Mouse (Mus musculus): ENCODE measurements around the gene Rmnd1.
A peak's percentile ranks its signal among the peaks of the same experiment; 100 is the strongest.
"Not testable (repeated sequence)": the region's sequence is repeated elsewhere in the genome, so short reads cannot be mapped to it uniquely, and the experiment has no call there.

Gene Rmnd1

DNA sequence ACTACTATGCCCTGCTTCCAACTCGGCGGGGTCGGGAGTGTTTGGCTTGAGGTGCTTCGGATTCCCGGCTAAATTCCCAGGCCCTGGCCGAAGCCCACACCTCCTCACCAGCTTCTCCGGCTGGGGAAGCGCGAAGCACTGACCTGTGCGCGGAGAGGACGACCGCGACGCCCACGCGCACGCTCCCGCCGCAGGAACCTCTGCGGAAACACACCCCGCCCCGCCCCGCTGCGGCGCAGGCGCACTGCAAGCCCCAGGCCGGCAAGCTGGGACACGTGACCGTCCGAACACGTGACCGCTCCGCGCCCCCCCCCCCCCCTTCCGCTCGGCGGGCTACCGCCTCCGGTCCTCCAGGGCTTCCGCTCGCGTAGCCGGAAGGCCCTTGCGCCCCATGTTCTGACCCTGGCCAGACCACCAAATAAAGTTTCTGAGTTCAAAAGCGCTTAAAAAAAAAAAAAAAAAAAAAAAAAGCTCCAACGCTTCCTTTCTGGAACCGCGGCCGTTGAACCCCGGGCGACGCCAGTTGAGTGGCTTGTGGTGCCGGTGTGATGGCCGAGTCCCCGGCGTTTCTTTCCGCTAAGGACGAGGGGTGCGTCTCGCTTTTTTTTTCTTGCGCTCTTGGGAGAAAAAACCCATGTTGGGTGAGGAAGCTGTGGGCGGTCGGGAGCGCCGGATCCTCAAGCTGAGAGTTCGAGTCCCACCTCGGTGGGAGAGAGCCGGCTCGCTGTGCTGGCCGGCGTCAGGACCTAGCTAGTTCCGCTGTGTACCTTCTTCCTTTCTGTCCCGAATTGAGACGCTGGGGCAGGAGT is at the start of gene Rmnd1, which contains the start of gene Armt1:
Gene Rmnd1, minus strand, starts transcription at position 266 of the 809 bp plus-strand sequence.
Gene Armt1, plus strand, starts transcription at position 345 of the 809 bp plus-strand sequence.
- peak; percentile 92 for DNase-seq (ENCODE audit: low read depth, low spot score)

DNA sequence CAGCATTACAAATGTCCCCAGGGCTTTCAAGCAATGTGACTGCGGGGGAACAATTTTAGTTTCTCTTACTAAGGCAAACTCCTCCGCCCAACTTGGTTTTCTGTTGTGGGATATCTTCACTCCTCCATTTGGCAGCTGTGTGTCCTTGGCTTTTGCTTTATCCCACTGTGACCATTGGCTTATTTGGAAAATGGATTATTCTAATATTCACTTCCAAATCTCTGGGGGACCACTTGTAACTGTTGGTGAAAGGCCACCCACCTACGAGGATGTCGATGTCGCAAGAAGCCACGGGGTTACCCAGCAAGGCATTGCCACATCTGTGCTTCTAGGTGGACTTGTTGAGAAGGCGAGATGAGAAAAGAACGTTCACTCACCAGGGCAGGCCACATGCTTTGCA is 49.5 kb upstream of the Rmnd1 start:
- DNase-seq (ENCODE audit: low read depth, low spot score) = no peak

DNA sequence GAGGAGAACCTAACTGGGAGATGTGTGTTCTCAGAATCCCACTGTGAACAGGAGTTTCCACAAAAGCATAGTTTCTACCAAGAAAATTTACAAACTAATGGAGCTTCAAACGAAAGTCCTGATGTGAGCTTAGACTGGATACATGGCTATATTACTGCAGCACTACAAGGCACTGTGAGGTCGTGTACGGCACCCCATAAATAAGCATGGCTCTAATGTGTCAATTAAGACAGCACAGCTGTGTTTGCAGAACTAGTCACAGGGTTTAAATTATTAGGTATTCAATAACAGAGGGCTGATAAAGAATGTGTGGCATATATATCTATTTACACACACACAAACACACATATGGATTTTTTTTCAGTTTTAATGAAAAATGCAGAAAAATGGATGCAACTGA is 48.7 kb upstream of the Rmnd1 start:
- no peak for DNase-seq (ENCODE audit: low read depth, low spot score)

DNA sequence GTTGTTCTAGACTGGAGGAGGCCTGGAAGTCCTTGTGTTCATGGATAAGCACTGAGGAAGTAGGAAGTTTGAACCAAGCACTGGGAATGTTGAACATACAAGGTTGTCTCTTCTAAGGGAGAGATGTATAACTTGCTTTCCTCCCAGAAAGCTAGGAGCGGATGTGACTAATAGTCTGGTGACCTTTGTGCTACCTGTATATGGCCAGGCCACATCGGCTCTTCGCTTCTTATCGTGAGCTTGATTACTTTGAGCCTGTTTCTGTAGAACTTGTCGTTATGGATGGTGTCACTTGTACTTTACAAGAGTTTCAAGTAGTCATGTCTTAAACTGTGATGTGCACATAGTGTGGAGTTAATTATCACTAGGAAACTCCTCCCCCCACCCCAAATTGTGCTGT is 44.4 kb upstream of the Rmnd1 start:
- DNase-seq (ENCODE audit: low read depth, low spot score) = no peak

DNA sequence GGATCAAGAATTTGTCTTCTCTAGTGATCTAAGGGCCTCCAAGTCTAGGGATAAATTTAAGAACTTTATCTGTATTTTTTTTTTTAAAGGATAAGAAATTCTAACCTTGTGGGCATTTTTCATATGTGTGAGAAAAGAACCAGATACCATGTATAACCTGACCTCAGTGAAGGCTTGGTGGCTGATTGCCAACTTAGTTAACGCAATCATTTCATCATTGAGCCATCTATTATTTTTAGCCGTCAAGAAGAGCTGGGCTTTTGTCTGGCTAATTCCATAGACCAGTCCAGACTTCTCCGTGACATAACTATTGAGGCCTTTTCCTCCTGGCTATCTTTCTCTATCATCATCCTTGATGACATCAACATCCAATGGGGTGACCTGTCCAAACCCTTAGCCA is 43.2 kb upstream of the Rmnd1 start:
- no peak for DNase-seq (ENCODE audit: low read depth, low spot score)

DNA sequence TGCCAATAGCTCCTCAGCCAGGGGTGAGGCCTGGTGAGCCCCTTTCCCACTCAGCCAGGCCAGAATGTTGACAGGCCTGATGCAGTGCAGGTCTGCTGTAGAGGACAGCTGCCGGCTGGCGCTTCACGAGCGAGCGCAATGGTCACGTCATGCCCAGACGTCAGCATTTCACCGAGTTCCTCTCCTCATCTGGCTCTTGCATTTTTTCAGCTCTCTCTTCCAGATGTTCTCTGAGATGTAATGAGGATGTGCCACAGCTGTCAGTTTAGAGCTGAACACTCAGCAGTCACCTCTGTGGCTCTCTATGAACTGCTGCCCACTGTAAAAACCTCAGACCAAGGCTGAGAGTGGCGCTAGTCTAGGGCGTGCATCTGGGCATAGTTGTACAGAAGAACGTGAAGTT is 41.4 kb upstream of the Rmnd1 start:
- no peak for DNase-seq (ENCODE audit: low read depth, low spot score)

DNA sequence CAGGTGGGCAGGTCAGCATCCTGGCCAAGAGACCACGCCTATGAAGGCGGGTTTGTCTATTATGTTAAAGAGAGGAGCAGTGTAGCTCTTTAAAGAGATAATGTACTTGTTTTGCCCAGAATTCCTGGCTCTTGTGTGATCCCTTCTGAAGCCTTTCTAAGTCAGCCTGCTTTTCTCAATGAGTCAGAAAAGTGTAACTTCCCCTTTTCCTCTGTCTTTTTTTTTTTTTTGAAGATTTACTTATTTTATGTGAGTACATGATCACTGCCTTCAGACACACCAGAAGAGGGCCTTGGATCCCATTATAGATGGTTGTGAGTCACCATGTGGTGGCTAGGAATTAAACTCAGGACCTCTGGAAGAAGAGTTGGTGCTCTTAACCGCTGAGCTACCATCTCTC is 37.2 kb upstream of the Rmnd1 start:
- DNase-seq (ENCODE audit: low read depth, low spot score) = no peak

DNA sequence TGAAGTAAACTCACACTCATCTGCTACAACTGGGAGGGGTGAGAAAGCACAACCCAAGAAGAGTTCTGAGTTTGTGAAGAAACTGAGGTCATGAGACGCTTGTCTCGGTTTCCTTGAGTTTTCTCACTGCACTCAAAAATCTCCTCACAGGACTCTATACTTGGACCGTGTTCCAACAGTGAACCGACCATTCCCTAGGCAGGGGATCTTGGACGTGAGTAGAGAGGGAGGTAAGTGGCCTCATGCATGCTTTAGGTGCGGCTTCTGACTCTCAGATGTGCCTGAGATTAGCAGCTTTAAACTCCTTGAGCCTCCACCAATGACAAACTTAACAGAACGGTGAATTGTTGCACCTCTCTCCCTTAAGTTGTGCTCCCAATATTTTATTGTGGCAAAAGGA is 33.6 kb upstream of the Rmnd1 start:
- DNase-seq (ENCODE audit: low read depth, low spot score) = no peak

DNA sequence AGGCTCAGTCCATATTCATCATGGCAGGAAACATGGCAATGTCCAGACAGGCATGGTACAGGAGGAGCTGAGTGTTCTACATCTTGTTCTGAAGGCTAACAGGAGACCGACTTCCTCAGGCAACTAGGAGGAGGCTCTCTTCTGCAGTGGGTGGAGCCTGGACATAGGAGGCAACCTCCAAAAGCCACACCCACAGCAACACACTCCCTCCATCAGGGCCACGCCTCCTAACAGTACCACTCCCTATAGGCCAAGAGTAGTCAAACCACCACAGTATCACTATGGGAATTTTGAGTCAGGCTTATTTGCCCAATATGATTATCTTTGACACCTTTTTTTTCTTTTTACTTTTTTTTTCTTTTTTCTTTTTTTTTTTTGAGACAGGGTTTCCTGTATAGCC is 28.0 kb upstream of the Rmnd1 start:
- no peak for DNase-seq (ENCODE audit: low read depth, low spot score)

DNA sequence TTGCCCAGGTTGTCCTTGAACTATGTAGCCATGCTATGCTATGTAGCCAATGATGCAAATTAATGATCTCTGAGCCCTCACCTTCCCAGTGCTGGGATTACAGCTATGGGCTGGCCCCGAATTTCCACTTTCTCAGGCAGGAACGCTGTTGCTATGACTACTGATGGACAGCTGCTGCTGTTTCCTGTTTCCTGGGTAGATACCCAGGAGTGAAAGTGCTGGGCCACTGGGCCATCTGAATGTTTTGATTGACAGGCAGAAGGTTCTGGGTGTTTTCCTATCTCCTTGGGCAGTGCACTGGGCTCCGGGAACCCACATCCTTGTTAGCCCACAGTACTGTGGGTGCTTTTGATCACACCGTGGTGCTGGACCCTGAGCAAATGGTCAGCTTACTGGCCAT is 24.2 kb upstream of the Rmnd1 start:
- no peak for DNase-seq (ENCODE audit: low read depth, low spot score)

DNA sequence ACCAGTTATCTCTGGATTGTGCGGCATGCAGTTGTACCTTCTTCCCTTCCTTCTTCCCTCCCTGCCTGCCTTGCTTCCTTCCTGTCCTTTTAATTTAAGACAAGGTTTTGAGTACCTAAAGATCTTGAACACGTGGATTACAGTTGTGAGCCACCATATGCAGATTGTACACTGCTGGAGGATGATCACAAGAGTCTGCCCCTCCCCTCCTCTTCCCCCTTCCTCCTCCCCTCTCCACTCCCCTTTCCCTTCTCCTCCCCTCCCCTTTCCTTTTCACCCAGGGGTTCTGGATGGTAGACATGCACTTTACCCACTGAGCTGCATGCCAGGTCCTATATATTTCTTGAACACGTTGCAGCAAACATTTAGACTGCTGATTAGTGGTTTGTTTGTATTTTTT is 3.2 kb upstream of the Rmnd1 start:
- no peak for DNase-seq (ENCODE audit: low read depth, low spot score)

DNA sequence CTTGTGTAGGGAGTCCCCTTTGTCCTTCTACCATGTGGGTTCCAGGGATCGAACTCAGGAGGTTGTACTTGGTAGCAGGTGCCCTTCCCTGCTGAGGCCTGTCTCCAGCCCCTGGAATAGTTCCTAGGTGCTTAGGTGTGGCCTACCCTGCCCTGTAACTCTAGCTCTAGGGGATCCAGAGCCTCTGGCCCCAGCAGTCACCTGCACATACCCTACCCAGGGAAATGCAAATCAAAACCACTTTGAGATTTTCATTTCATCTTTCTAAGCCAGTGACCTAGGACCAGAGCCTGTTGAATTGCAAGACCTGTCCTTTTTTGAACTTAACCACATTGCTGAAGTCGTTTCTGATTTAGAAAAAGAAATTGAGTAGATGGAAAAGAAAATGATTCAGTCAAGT is 1.7 kb upstream of the Rmnd1 start:
- not testable (repeated sequence) for DNase-seq (ENCODE audit: low read depth, low spot score)

DNA sequence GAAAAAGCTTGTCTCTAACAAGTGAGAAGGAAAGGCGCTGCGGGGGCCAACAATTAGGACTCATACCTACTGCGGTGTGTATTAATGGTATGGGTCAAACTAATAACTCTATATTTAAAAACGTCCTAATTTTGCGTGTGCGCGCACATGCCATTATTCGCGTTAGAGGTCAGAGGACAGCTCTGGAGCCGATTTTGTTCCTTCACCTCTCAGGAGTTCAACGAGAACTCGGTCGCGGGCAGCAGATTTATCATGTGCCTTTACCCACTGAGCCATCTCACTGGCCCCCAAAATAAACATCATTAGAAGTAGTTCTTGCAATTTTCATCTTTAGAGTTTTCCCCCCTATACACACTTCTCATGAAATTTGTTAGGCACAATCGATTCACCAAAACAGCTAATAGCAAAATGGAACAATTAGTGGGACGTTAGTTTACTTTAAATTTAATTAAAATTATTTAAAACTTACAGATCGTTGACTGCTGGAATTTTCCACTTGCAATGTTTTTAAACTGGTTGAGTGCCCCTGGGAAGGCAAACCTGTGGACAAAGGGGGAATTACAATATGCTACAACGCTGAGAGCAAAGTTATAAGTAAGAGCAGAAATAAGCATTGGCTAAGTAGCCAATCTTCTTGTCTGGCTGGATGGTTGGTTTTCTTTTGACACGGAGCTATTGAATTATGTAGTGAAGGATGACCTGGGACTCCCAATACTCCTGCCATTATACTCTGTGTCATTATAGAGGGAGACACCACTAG is 988 bp upstream of the Rmnd1 start:
- DNase-seq (ENCODE audit: low read depth, low spot score) = peak; percentile 5

DNA sequence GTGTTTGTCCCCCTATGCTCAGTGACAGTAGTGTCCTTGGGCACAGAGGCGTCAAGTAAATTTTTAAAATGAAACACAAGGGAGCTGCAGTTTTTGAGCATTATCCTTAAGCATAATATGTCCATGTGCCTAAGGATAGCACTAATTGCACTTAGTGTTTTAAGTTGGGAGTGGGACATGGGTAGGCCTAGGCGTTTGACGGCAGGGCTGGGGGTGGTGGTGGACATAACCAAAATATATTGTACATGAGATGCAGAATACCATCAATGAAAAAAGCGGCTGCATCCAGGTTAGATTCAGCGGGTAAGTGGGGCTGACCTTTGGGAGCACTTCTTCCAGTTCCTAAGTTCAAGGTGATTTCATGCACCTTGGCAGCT is 454 bp downstream of the Rmnd1 start:
- no peak for DNase-seq (ENCODE audit: low read depth, low spot score)

DNA sequence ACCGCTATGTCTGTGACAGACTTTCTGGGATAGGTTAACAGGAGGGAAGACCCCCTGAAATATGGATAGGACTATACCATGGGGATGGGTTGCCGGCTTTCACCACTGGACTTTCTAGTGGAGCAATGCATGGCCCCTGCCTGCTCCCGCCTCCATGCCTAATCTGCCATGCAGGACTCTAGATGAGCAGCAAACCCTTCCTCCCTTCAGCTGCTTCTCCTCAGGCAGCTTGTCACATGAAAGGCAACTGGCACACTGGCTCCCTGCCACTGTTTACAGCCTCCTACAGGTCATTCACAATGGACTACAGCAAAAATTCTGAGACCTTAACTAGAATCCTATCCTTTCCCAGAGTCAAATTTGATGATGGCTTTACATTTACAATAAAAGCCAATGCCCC is 1.4 kb downstream of the Rmnd1 start:
- DNase-seq (ENCODE audit: low read depth, low spot score) = no peak

DNA sequence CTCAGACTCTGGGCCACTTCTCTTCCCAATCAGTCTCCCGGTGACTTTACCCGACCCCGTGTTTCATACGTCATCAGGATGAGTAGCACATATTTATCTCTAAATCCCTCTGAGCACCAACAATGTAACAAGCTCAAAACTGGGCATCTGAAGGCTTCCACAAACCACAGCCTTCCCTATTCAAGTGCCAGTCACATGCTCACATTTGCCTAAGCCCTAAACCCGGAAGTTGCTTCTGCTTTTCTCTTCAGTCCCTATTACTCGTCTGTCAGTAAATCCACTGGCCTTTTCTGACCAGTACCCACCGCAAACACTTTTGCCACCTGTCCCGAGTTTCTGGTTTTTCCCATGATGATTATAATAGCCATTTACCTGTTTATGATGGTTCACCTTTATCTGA is 1.8 kb downstream of the Rmnd1 start:
- DNase-seq (ENCODE audit: low read depth, low spot score) = no peak

DNA sequence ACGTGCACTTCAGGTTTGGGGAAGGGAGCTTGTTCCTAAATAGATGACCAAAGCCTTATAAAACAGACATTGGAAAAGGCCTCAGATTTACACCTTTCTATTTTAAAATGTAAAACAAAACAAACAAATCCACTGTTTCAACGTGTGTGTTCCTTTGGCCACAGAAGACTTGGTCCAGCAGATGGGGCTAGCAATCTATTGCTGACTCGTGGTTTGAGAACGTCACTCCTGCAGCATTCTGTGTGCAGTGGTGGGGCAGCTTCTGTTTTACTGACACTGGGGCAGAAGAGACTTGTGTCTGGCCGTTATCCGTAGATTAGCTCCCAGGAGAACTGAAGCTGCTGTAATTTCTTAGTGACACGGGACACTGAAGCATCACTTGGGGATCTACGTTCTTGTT is 6.9 kb downstream of the Rmnd1 start:
- DNase-seq (ENCODE audit: low read depth, low spot score) = no peak

DNA sequence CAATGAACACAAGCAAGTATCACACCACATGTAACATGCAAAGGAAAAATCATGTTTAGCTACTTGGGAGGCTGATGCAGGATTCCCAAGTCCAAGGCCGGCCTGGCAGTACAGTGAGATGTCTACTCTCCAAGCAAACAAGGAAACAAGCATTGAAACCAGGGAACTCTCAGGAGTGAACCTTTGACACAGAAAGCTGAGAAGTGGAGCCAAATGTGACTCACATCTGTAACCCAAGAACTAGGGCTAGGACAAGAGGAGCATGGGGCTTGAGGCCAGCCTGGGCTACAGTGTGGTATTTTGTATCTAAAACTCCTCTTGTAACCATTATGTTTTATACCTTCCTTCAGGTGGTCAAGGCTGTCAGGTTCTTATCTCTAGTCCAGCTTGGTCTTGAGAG is 25.0 kb downstream of the Rmnd1 start:
- DNase-seq (ENCODE audit: low read depth, low spot score) = no peak

DNA sequence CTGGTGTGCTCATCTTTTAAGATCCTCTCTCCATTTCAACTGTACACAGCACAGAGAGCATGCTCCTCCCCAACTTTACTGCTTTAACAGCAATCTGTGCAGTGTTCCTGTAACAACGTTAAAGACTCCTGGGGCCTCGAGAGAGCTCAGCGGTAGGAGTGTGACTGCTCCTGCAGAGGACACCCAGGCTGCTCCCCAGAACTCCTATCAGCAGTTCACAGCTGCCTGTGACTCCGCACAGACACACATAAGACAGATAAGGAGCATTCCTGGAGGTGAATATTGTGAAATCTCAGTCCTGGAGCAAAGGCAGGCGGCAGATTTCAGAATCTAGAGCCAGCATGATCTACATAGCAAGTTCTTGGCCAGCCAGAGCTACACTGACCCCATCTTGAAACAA is 26.7 kb downstream of the Rmnd1 start:
- no peak for DNase-seq (ENCODE audit: low read depth, low spot score)

DNA sequence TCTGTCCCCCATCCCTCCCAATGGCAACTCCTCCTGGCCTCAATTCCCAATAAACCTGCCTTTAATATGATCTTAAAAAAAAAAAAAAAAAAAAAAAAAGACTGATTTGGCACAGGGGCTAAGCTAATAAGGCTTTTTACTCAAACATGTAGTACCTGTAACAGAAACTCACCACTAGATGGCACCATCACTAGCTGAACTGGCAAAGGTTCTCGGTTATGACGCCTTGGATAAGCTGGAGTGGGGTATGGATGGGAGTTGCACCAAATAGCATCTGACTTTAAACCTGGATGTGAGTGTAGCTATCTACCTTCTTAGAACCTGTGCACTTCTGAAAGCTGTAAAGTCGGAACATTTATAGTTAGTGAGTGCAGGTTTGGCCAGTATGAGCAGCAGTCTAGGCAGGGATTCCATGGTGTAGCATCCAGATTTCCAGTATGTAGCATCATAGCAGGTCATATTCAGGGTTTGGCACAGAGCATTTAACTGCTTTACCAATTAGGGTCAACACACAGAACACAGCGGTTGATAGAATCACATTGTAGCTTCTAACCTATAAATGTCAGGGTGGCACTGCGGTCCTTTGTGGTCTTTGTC is 27.2 kb downstream of the Rmnd1 start:
- peak; percentile 53 for DNase-seq (ENCODE audit: low read depth, low spot score)

DNA sequence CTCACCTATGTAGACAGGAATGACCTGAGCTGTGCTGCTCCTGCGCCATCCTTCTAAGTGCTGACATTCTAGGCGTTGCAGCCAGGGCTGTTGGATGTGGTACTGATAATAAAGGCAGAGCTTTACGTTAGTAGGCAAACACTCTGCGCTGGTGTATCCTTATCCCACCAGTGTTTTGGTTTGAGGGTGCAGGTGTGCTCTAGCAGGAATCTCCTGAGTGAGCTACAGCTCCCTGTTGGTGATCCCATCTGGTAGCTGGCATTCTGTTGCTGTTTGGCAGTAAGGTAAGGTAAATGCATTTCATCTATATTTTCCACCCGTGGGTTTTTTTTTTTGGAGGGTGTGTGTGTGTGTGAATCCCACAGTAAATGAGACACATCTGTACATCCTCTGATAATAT is 34.1 kb downstream of the Rmnd1 start:
- DNase-seq (ENCODE audit: low read depth, low spot score) = no peak

DNA sequence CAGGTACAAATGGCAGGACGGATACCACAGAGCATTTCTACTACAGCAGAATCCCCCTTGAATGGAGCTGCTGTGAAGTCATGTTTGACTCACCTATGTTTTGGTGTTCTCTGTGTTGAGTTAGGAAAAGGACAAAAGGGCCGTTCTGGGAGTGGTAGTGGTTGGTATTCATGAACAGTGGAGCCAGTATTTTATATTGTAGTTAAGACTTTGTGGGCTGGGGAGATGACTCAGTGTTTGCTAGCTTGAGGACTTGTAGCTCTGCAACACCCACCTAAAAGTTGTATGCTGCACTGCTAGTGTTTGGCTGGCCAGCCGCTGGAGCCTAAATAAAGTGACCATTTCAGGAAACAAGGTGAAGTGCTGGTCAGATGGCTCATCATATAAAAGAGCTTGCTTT is 36.9 kb downstream of the Rmnd1 start:
- DNase-seq (ENCODE audit: low read depth, low spot score) = no peak

DNA sequence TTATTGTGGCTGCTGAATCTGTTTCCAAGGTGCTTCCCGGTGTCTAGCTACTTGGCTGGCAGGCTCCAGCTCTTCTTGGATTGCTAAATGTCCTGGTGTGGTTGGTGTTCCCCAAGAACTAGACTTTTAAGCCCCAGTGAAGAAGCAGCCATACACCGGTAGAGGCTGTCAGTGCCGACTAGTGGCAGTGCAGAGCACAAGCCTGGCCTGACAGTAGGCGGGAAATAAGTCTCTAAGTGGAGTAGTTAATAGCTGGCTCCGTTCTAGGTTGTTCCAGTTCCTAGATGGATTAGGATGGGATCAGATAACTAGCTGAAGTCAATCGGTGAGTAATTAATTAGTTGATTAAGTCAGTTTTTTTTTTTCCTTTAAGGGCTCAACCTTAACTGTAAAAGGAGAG is 40.3 kb downstream of the Rmnd1 start:
- no peak for DNase-seq (ENCODE audit: low read depth, low spot score)

Data from embryo, embryonic 11.5 days (tissue).